Mouse (Mus musculus): ENCODE measurements at regions not wholly inside any gene's neighbourhood (a gene's known extent, or its start where the extent isn't known, plus 50 kb on each side); places are given as distances from the start of the nearest gene placed in this dataset.

GRCm38 (mm10) chr12:25245661-25246060, 148.7 kb upstream of the Id2 start:
- TF ChIP-seq CTCF (conservative IDR thresholded peaks at IDR 0.05 in 1 of 2, IDR thresholded peaks at IDR 0.05 in 1 of 2; ENCODE audit: low read depth in 2 of 2, low read length in 2 of 2) (no peak), EP300 (IDR thresholded peaks at IDR 0.05; ENCODE audit: low read length) (no peak), ZNF384 (IDR thresholded peaks at IDR 0.05; ENCODE audit: low read depth, low read length) (no peak)
